Mouse (Mus musculus): Measurements from ENCODE around the gene Nmnat3. TPM values are rescaled to one million over a fixed set of nuclear protein-coding genes. Genes with fewer than 3 reads are reported as not detected.

Nmnat3 gene
- polyA plus RNA-seq, 1 experiment from 2014 or later, result 1.9 TPM

- Histone ChIP-seq H3K9me3 (no peaks in the 10 kb centered on the region), H3K4me1 (peaks cover 31% of the 10 kb centered on the region), H3K4me3 (no peak overlapping the region), H3K4me2 (replicated peaks) (no peak overlapping the region), H3K36me3 (no peaks in the 10 kb centered on the region), H3K9ac (replicated peaks) (no peak overlapping the region), H3K27ac (replicated peaks) (no peak overlapping the region), H3K27me3 (peaks cover 51% of the 10 kb centered on the region)
- no peak for ATAC-seq (ENCODE audit: low FRiP score, low read depth)
- 80% methylated on average over 4 of the region's 4 CpGs for WGBS
These were observed 140.8 kb downstream of the Nmnat3 start for GRCm38 (mm10) chr9:98427906-98428517.

- WGBS, result 73% methylated on average over 8 of the region's 8 CpGs
- Histone ChIP-seq H3K9ac (replicated peaks) (no peak overlapping the region), H3K27ac (replicated peaks) (no peak overlapping the region), H3K36me3 (no peaks in the 10 kb centered on the region), H3K9me3 (no peaks in the 10 kb centered on the region), H3K4me3 (no peak overlapping the region), H3K27me3 (peaks cover 46% of the 10 kb centered on the region), H3K4me1 (peaks cover 39% of the 10 kb centered on the region), H3K4me2 (replicated peaks) (no peak overlapping the region)
- no peak for ATAC-seq (ENCODE audit: low FRiP score, low read depth)
These were observed 141.5 kb downstream of the Nmnat3 start for GRCm38 (mm10) chr9:98428783-98429182.

- Histone ChIP-seq H3K9ac (replicated peaks) (no peak overlapping the region), H3K27me3 (peaks cover 36% of the 10 kb centered on the region), H3K36me3 (no peaks in the 10 kb centered on the region), H3K9me3 (no peaks in the 10 kb centered on the region), H3K27ac (replicated peaks) (no peak overlapping the region), H3K4me1 (peaks cover 34% of the 10 kb centered on the region), H3K4me2 (replicated peaks) (no peak overlapping the region), H3K4me3 (no peak overlapping the region)
- 18% methylated on average over 7 of the region's 7 CpGs for WGBS
- no peak for ATAC-seq (ENCODE audit: low FRiP score, low read depth)
These were observed 142.6 kb downstream of the Nmnat3 start for GRCm38 (mm10) chr9:98429806-98430205.

- WGBS, result 80% methylated on average over 3 of the region's 3 CpGs
- Histone ChIP-seq H3K9me3 (no peaks in the 10 kb centered on the region), H3K36me3 (no peaks in the 10 kb centered on the region), H3K4me3 (no peak overlapping the region), H3K9ac (replicated peaks) (no peak overlapping the region), H3K4me1 (peaks cover 28% of the 10 kb centered on the region), H3K27me3 (peaks cover 29% of the 10 kb centered on the region), H3K4me2 (replicated peaks) (no peak overlapping the region), H3K27ac (replicated peaks) (no peak overlapping the region)
- no peak for ATAC-seq (ENCODE audit: low FRiP score, low read depth)
These were observed 143.3 kb downstream of the Nmnat3 start for GRCm38 (mm10) chr9:98430528-98430927.

GRCm38 (mm10) chr9:98433021-98433420 is 145.8 kb downstream of the Nmnat3 start:
- H3K36me3 ChIP-seq, result no peaks in the 10 kb centered on the region
- H3K4me3 ChIP-seq, result no peak overlapping the region
- no peak overlapping the region for H3K4me2 ChIP-seq (replicated peaks)
- H3K4me1 ChIP-seq, result peaks cover 22% of the 10 kb centered on the region
- no peak overlapping the region for H3K9ac ChIP-seq (replicated peaks)
- peaks cover 18% of the 10 kb centered on the region; the same call in 1 of the 2 replicates for H3K27me3 ChIP-seq
- 21% methylated on average over 2 of the region's 2 CpGs for WGBS
- H3K9me3 ChIP-seq, result no peaks in the 10 kb centered on the region
- no peak overlapping the region for H3K27ac ChIP-seq (replicated peaks)
- ATAC-seq (ENCODE audit: low FRiP score, low read depth), result no peak

- Histone ChIP-seq H3K9ac (replicated peaks) (no peak overlapping the region), H3K27ac (replicated peaks) (no peak overlapping the region), H3K4me1 (peaks cover 28% of the 10 kb centered on the region), H3K4me2 (replicated peaks) (no peak overlapping the region), H3K9me3 (no peaks in the 10 kb centered on the region), H3K36me3 (no peaks in the 10 kb centered on the region), H3K27me3 (peaks cover 15% of the 10 kb centered on the region; the same call in 1 of the 2 replicates), H3K4me3 (no peak overlapping the region)
- WGBS, result 36% methylated on average over 4 of the region's 4 CpGs
- ATAC-seq (ENCODE audit: low FRiP score, low read depth), result no peak
These were observed 146.8 kb downstream of the Nmnat3 start for GRCm38 (mm10) chr9:98433956-98434588.

GRCm38 (mm10) chr9:98437819-98438218 is 150.6 kb downstream of the Nmnat3 start:
- no peak overlapping the region for H3K4me2 ChIP-seq (replicated peaks)
- no peak for ATAC-seq (ENCODE audit: low FRiP score, low read depth)
- no peaks in the 10 kb centered on the region for H3K36me3 ChIP-seq
- H3K4me3 ChIP-seq, result no peak overlapping the region
- H3K27ac ChIP-seq (replicated peaks), result no peak overlapping the region
- no peak overlapping the region for H3K9ac ChIP-seq (replicated peaks)
- H3K27me3 ChIP-seq, result peaks cover 19% of the 10 kb centered on the region
- H3K4me1 ChIP-seq, result peaks cover 17% of the 10 kb centered on the region
- H3K9me3 ChIP-seq, result no peaks in the 10 kb centered on the region
- WGBS, result 90% methylated on average over 4 of the region's 4 CpGs

GRCm38 (mm10) chr9:98439091-98439490 is 151.9 kb downstream of the Nmnat3 start:
- no peak for ATAC-seq (ENCODE audit: low FRiP score, low read depth)

GRCm38 (mm10) chr9:98442638-98443037 is 155.4 kb downstream of the Nmnat3 start:
- Histone ChIP-seq H3K4me2 (replicated peaks) (no peak overlapping the region), H3K4me3 (no peak overlapping the region), H3K9me3 (no peaks in the 10 kb centered on the region), H3K4me1 (peaks cover 7% of the 10 kb centered on the region; the same call in 1 of the 2 replicates), H3K27ac (replicated peaks) (no peak overlapping the region), H3K27me3 (peaks cover 5% of the 10 kb centered on the region), H3K9ac (replicated peaks) (no peak overlapping the region), H3K36me3 (no peaks in the 10 kb centered on the region)
- ATAC-seq (ENCODE audit: low FRiP score, low read depth), result no peak
- whole genome bisulfite sequencing, result 42% methylated on average over 5 of the region's 5 CpGs

More at GRCm38 (mm10) chr9:98439091-98439490, 151.9 kb downstream of the Nmnat3 start:
- H3K4me1 ChIP-seq, result peaks cover 7% of the 10 kb centered on the region; the same call in 1 of the 2 replicates
- no peak overlapping the region for H3K4me3 ChIP-seq
- no peaks in the 10 kb centered on the region for H3K9me3 ChIP-seq
- H3K27ac ChIP-seq (replicated peaks), result no peak overlapping the region
- peaks cover 15% of the 10 kb centered on the region for H3K27me3 ChIP-seq
- no peak overlapping the region for H3K4me2 ChIP-seq (replicated peaks)
- WGBS, result 64% methylated on average over 3 of the region's 3 CpGs
- no peaks in the 10 kb centered on the region for H3K36me3 ChIP-seq
- no peak overlapping the region for H3K9ac ChIP-seq (replicated peaks)

- H3K36me3 ChIP-seq, result no peaks in the 10 kb centered on the region
- no peak overlapping the region for H3K4me3 ChIP-seq
- H3K9me3 ChIP-seq, result no peaks in the 10 kb centered on the region
- no peak overlapping the region for H3K4me2 ChIP-seq (replicated peaks)
- H3K9ac ChIP-seq (replicated peaks), result no peak overlapping the region
- H3K27me3 ChIP-seq, result peaks cover 5% of the 10 kb centered on the region
- no peaks in the 10 kb centered on the region for H3K4me1 ChIP-seq
- ATAC-seq (ENCODE audit: low FRiP score, low read depth), result no peak
- H3K27ac ChIP-seq (replicated peaks), result no peak overlapping the region
- WGBS, result 82% methylated on average over 9 of the region's 9 CpGs
These were observed 158.3 kb downstream of the Nmnat3 start for GRCm38 (mm10) chr9:98445359-98446149.

- Histone ChIP-seq H3K36me3 (no peaks in the 10 kb centered on the region), H3K9me3 (no peaks in the 10 kb centered on the region; the same call in 1 of the 2 replicates), H3K27me3 (no peaks in the 10 kb centered on the region), H3K4me2 (replicated peaks) (no peak overlapping the region), H3K27ac (replicated peaks) (no peak overlapping the region), H3K4me1 (no peaks in the 10 kb centered on the region), H3K4me3 (no peak overlapping the region), H3K9ac (replicated peaks) (no peak overlapping the region)
- no peak for ATAC-seq (ENCODE audit: low FRiP score, low read depth)
- WGBS, result 76% methylated on average over 1 of the region's 1 CpGs
These were observed 163.7 kb downstream of the Nmnat3 start for GRCm38 (mm10) chr9:98450976-98451375.

GRCm38 (mm10) chr9:98466709-98467108 is 179.5 kb downstream of the Nmnat3 start:
- 73% methylated on average over 2 of the region's 2 CpGs for WGBS
- H3K4me3 ChIP-seq, result no peak overlapping the region

More at GRCm38 (mm10) chr9:98466709-98467108, 179.5 kb downstream of the Nmnat3 start:
- Histone ChIP-seq H3K27me3 (no peaks in the 10 kb centered on the region), H3K36me3 (no peaks in the 10 kb centered on the region), H3K27ac (replicated peaks) (no peak overlapping the region), H3K4me2 (replicated peaks) (no peak overlapping the region), H3K9me3 (no peaks in the 10 kb centered on the region), H3K4me1 (peaks cover 2% of the 10 kb centered on the region; the same call in 1 of the 2 replicates), H3K9ac (replicated peaks) (no peak overlapping the region)
- ATAC-seq (ENCODE audit: low FRiP score, low read depth), result no peak

Data from midbrain, embryonic 12.5 days (tissue).